Mouse (Mus musculus): ENCODE measurements at regions not wholly inside any gene's neighbourhood (a gene's known extent, or its start where the extent isn't known, plus 50 kb on each side); places are given as distances from the start of the nearest gene placed in this dataset.
"Not testable (repeated sequence)": the region's sequence is repeated elsewhere in the genome, so short reads cannot be mapped to it uniquely, and the experiment has no call there.

DNA sequence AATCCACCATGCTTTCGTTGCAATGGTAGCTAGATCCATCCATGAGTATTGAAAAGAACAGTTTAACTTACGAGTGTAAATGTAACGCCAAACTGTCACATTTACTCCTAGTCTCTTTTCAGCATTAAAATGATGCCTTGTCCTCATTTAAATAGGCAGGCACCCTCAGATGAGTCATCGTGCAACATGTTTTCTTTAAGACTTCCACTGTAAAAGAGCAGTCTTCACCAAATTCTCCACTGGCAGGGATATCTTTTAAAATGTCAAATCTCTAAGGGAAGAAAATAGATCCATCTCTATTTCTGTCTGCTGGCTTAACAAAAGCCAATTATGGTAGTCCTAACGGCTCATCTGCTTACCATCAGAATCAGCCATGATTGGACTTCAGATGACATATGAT, 127.8 kb downstream of the Scg2 start:
- Histone ChIP-seq H3K9me3 (ENCODE audit: low read length) (no peaks in the 10 kb centered on the region), H3K9ac (replicated peaks; ENCODE audit: low read length) (no peak overlapping the region), H3K27me3 (ENCODE audit: insufficient read depth, low read length) (no peaks in the 10 kb centered on the region), H3K36me3 (ENCODE audit: insufficient read depth, low read length) (no peaks in the 10 kb centered on the region), H3K27ac (no peak overlapping the region), H3K4me2 (ENCODE audit: low read depth, low read length) (no peak overlapping the region), H3K4me3 (ENCODE audit: low read length) (no peak overlapping the region), H3K4me1 (ENCODE audit: insufficient read depth, low read length) (no peaks in the 10 kb centered on the region)
- WGBS: 81% methylated on average over 5 of the region's 5 CpGs
- ATAC-seq (no peak), DNase-seq (ENCODE audit: low spot score) (no peak)
- TF ChIP-seq CTCF (IDR thresholded peaks at IDR 0.05; ENCODE audit: low read depth): no peak

DNA sequence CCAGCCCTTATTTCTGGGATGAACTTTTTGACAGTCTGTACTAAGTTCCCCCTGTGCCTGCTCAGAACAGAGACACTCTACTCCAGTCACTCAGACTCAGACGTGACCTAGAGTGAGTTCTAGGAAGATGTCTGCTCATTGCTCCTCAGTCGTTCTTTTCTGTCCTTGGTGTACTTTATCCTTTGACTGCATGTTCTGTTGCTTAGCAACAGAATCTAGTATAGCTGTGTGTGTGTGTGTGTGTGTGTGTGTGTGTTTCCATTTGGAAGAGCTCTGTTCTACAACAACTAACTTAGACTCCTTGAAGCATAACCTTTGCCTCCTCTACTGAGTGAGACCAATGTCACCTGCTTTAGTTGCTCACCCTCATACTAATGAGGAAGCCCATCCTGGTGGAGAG, 136.3 kb downstream of the Scg2 start:
- H3K4me3 ChIP-seq (ENCODE audit: low read length): no peak overlapping the region
- no peaks in the 10 kb centered on the region for H3K36me3 ChIP-seq (ENCODE audit: insufficient read depth, low read length)
- DNase-seq (ENCODE audit: low spot score) (peak; percentile 53), ATAC-seq (0 out of 2 replicates have a peak, but pooled peaks have one; percentile 49)
- 17% methylated on average over 2 of the region's 2 CpGs for WGBS
- H3K27ac ChIP-seq: no peak overlapping the region
- no peak overlapping the region for H3K4me2 ChIP-seq (ENCODE audit: low read depth, low read length)
- TF ChIP-seq CTCF (IDR thresholded peaks at IDR 0.05; ENCODE audit: low read depth): no peak
- H3K9ac ChIP-seq (replicated peaks; ENCODE audit: low read length): no peak overlapping the region
- H3K9me3 ChIP-seq (ENCODE audit: low read length): no peaks in the 10 kb centered on the region
- H3K4me1 ChIP-seq (ENCODE audit: insufficient read depth, low read length): no peaks in the 10 kb centered on the region
- H3K27me3 ChIP-seq (ENCODE audit: insufficient read depth, low read length): no peaks in the 10 kb centered on the region

DNA sequence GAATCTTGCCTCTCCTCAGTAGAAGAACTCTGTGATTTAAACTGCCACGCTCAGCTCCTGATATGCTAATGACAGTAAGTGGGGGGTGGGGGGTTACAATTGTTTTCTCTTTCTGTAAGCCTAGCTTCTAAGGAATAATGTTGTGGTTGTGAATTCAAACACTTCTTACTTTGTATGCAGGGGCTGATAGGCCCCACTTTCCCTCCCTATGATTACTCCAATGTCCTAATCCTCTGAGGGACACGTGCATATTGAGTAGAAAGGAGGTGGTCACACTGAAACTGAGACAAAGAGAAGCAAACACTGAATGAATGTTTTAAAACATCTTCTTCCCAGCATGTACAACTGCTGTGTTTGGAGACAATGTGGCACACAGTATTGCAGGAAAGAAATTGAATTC, 140.3 kb downstream of the Scg2 start:
- no peak overlapping the region for H3K4me2 ChIP-seq (ENCODE audit: low read depth, low read length)
- DNase-seq (ENCODE audit: low spot score): no peak
- ATAC-seq: no peak
- H3K9ac ChIP-seq (replicated peaks; ENCODE audit: low read length): no peak overlapping the region
- H3K9me3 ChIP-seq (ENCODE audit: low read length): no peaks in the 10 kb centered on the region
- 17% methylated on average over 2 of the region's 2 CpGs for WGBS
- H3K4me3 ChIP-seq (ENCODE audit: low read length): no peak overlapping the region
- TF ChIP-seq CTCF (IDR thresholded peaks at IDR 0.05; ENCODE audit: low read depth): no peak
- H3K27me3 ChIP-seq (ENCODE audit: insufficient read depth, low read length): no peaks in the 10 kb centered on the region
- H3K36me3 ChIP-seq (ENCODE audit: insufficient read depth, low read length): no peaks in the 10 kb centered on the region
- no peaks in the 10 kb centered on the region for H3K4me1 ChIP-seq (ENCODE audit: insufficient read depth, low read length)
- H3K27ac ChIP-seq: no peak overlapping the region

DNA sequence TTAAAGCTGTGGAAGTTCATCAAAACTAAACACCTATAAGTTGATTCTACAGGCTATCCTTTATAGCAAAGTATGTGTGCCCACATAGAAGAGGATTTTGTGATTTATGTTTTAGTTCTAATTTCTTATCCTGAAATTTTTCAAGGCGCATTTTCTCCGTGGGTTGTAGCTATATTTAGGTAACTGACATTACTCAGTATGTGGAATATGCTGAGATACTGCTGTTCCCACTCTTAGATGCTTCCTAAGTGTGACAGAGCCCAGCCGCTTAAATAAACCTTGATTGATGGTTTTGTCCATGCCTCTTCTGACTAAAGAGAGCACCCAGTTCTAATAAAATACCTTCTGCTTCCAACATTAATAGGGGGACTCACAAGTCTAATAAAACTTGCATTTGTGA, 180.2 kb downstream of the Scg2 start:
- no peak overlapping the region for H3K4me3 ChIP-seq (ENCODE audit: low read length)
- WGBS: 78% methylated on average over 3 of the region's 3 CpGs
- no peak overlapping the region for H3K27ac ChIP-seq
- no peak for DNase-seq (ENCODE audit: low spot score)
- H3K4me1 ChIP-seq (ENCODE audit: insufficient read depth, low read length): no peaks in the 10 kb centered on the region
- no peak overlapping the region for H3K4me2 ChIP-seq (ENCODE audit: low read depth, low read length)
- H3K9me3 ChIP-seq (ENCODE audit: low read length): no peaks in the 10 kb centered on the region
- H3K27me3 ChIP-seq (ENCODE audit: insufficient read depth, low read length): no peaks in the 10 kb centered on the region
- H3K9ac ChIP-seq (replicated peaks; ENCODE audit: low read length): no peak overlapping the region
- no peak for ATAC-seq
- no peaks in the 10 kb centered on the region for H3K36me3 ChIP-seq (ENCODE audit: insufficient read depth, low read length)
- no peak for TF ChIP-seq CTCF (IDR thresholded peaks at IDR 0.05; ENCODE audit: low read depth)

DNA sequence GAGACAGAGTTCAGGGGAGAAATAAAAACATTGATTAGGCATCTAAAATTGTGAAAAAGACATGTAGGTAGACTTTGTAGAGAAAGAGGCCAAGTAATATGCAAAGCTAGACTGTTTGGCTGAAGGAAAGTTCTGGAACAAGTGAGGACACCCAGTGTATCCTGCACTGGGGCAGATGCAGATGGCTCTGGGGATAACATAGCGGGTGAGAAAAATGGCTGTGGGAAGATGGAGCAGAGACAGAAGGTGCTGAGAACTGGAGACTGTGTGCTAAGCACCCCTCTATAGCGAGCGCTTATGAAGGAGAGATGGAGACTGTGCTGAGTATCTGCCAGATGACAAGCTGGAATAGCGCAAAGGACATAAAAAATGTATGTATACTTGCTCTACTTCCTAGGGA, 226.9 kb downstream of the Scg2 start:
- H3K9me3 ChIP-seq (ENCODE audit: low read length): no peaks in the 10 kb centered on the region
- no peaks in the 10 kb centered on the region for H3K36me3 ChIP-seq (ENCODE audit: insufficient read depth, low read length)
- no peaks in the 10 kb centered on the region for H3K4me1 ChIP-seq (ENCODE audit: insufficient read depth, low read length)
- H3K9ac ChIP-seq (replicated peaks; ENCODE audit: low read length): no peak overlapping the region
- no peaks in the 10 kb centered on the region for H3K27me3 ChIP-seq (ENCODE audit: insufficient read depth, low read length)
- no peak overlapping the region for H3K4me3 ChIP-seq (ENCODE audit: low read length)
- TF ChIP-seq CTCF (IDR thresholded peaks at IDR 0.05; ENCODE audit: low read depth): no peak
- DNase-seq (ENCODE audit: low spot score) (no peak), ATAC-seq (no peak)
- 91% methylated on average over 4 of the region's 4 CpGs for WGBS
- no peak overlapping the region for H3K4me2 ChIP-seq (ENCODE audit: low read depth, low read length)
- no peak overlapping the region for H3K27ac ChIP-seq

DNA sequence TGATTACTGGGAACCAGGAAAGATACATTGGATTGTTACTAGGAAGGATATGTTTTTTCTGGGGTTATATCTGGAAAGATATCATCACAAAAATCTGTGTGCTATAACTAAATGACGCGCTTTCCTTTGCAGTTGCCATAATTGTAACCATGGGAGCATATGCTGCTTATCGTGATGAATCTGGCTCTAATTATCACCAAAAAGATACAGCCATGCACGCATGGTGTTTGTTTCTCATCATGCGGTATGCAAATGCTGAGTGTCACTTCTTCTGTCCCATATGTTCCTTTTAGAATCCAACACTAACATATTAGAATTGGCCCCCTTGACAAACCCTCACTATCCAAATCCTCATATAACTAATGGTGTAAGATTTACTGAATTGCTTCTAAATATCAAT, 227.4 kb downstream of the Scg2 start:
- no peak for ATAC-seq
- DNase-seq (ENCODE audit: low spot score): no peak
- Histone ChIP-seq H3K9ac (replicated peaks; ENCODE audit: low read length) (no peak overlapping the region), H3K4me3 (ENCODE audit: low read length) (no peak overlapping the region), H3K9me3 (ENCODE audit: low read length) (no peaks in the 10 kb centered on the region), H3K27ac (no peak overlapping the region), H3K27me3 (ENCODE audit: insufficient read depth, low read length) (no peaks in the 10 kb centered on the region), H3K36me3 (ENCODE audit: insufficient read depth, low read length) (no peaks in the 10 kb centered on the region), H3K4me2 (ENCODE audit: low read depth, low read length) (no peak overlapping the region), H3K4me1 (ENCODE audit: insufficient read depth, low read length) (no peaks in the 10 kb centered on the region)
- WGBS: 76% methylated on average over 5 of the region's 5 CpGs
- no peak for TF ChIP-seq CTCF (IDR thresholded peaks at IDR 0.05; ENCODE audit: low read depth)

DNA sequence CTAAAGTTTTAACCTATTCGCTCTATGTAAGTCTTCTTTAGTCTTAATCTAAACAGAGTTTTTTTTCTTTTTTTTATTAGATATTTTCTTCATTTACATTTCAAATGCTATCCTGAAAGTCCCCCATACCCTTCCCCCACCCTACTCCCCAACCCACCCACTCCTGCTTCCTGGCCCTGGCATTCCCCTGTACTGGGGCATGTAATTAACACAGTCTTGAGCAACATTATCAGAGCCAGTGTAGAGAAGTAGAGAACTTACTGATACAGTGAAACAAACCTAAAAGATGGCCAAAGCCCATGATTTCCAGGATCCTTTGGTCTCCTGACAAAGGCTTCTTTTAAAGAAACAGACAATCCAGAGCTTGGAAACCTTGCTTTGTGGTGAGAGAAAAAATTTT, 227.9 kb downstream of the Scg2 start:
- H3K36me3 ChIP-seq (ENCODE audit: insufficient read depth, low read length); H3K9me3 ChIP-seq (ENCODE audit: low read length); ATAC-seq; H3K4me3 ChIP-seq (ENCODE audit: low read length); DNase-seq (ENCODE audit: low spot score); H3K27me3 ChIP-seq (ENCODE audit: insufficient read depth, low read length); H3K9ac ChIP-seq (replicated peaks; ENCODE audit: low read length); H3K4me2 ChIP-seq (ENCODE audit: low read depth, low read length); H3K27ac ChIP-seq; H3K4me1 ChIP-seq (ENCODE audit: insufficient read depth, low read length): not testable (repeated sequence)
- 95% methylated on average over 1 of the region's 1 CpGs for WGBS

Data from hindbrain, postnatal 0 days (tissue).